Mouse (Mus musculus) thymus, adult 2 months (tissue): ENCODE data around the gene Nvl.

ENCODE experiments used
- CTCF ChIP-seq: fragments of 200-500 bp; IDR thresholded peaks from 2 replicates; pipeline ENCODE4 v1.5.1; 2012; ENCODE audit warnings: mild to moderate bottlenecking, control low read depth, low read length, moderate library complexity, borderline replicate concordance; ENCODE audit not compliant: control insufficient read depth, poor library complexity, insufficient read depth; ENCODE audit errors: extremely low read depth
- POLR2A ChIP-seq: fragments of 200-500 bp; IDR thresholded peaks from 2 replicates; pipeline ENCODE4 v1.6.1; 2012; ENCODE audit warnings: mild to moderate bottlenecking, low read length, control low read depth, moderate library complexity; ENCODE audit not compliant: control insufficient read depth, poor library complexity, insufficient read depth; ENCODE audit errors: extremely low read depth

DNA sequence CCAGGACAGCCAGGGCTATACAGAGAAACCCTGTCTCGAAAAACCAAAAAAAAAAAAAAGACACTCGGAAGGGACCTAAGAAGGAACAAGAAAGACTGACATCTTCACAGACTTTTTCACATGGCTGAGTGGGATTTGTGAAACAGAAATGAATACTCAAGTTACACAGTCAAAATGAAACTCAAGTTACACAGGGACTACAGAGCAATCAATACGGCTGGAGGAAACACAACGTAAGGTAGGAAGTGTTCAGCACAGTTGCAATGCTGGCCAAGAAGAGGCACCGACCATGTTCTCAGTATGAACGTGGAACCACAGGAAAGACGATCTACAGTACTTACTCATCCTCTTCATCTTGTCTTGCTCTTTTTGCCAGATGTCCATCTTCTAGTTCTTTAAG, 5.3 kb downstream of the Nvl start:
- TF ChIP-seq CTCF (no peak), POLR2A (no peak)
